Mouse (Mus musculus) lung, embryonic 14.5 days (tissue): ENCODE results near the gene Fmo6. TPM values are rescaled to one million over a fixed set of nuclear protein-coding genes. Genes with fewer than 3 reads are reported as not detected.
A peak's percentile ranks its signal among the peaks of the same experiment; 100 is the strongest.

Source experiments
- ATAC-seq: fragments of 200-750 bp; cut with Nextera tagmentation; 2 replicates; pipeline ENCODE4 v1.8.0; 2017; ENCODE audit warnings: mild to moderate bottlenecking, moderate TSS enrichment, moderate library complexity; ENCODE audit not compliant: insufficient read depth
- DNase-seq: peaks from one replicate; pipeline ENCODE4 v3.0.0-alpha.2; 2015
- H3K27ac ChIP-seq: fragments of 300-500 bp; sonication (generic); 2 replicates; pipeline ENCODE4 v1.5.1; 2014; ENCODE audit warnings: low read depth, mild to moderate bottlenecking, moderate library complexity
- H3K27me3 ChIP-seq: fragments of 300-500 bp; sonication (generic); 2 replicates; pipeline ENCODE4 v1.6.1; 2014; ENCODE audit warnings: low read length, control low read depth; ENCODE audit not compliant: insufficient read depth
- H3K36me3 ChIP-seq: fragments of 300-500 bp; sonication (generic); 2 replicates; pipeline ENCODE4 v1.6.1; 2014; ENCODE audit warnings: control low read depth; ENCODE audit not compliant: insufficient read depth
- H3K4me1 ChIP-seq: fragments of 300-500 bp; sonication (generic); 2 replicates; pipeline ENCODE4 v1.6.1; 2014; ENCODE audit warnings: antibody characterized with exemption, control low read depth; ENCODE audit not compliant: insufficient read depth
- H3K4me2 ChIP-seq: fragments of 300-500 bp; sonication (generic); 2 replicates; pipeline ENCODE4 v1.6.1; 2014; ENCODE audit warnings: mild to moderate bottlenecking
- H3K4me3 ChIP-seq: fragments of 300-500 bp; sonication (generic); 2 replicates; pipeline ENCODE4 v1.5.1; 2014; ENCODE audit warnings: low read depth, low read length
- H3K9ac ChIP-seq: fragments of 300-500 bp; sonication (generic); 2 replicates; pipeline ENCODE4 v1.6.1; 2014
- H3K9me3 ChIP-seq: fragments of 300-500 bp; sonication (generic); 2 replicates; pipeline ENCODE4 v1.6.1; 2016; ENCODE audit warnings: low read depth, low read length, control low read depth
- CTCF ChIP-seq: IDR thresholded peaks from 2 replicates; pipeline ENCODE4 v1.5.1; 2016; ENCODE audit warnings: antibody characterized with exemption, low read depth
- WGBS: fragments of 180-500 bp; shearing (Covaris S2); extraction: QIAGEN DNeasy Blood & Tissue Kit; methylation state at CpG from one replicate; pipeline ENCODE4 v1.1.7; 2014; 5-methylcytosine and 5-hydroxymethylcytosine counted together
- polyA plus RNA-seq: library from polyadenylated mRNA; unstranded; fragments of >200 nt; fragmentation: Nextera tagmentation; extraction: Ambion mirVana; gene quantifications from 2 replicates; pipeline ENCODE4 v1.2.1, GENCODE M21; 2014

Gene Fmo6
- polyA plus RNA-seq, 1 experiment from 2014 or later: not detected

DNA sequence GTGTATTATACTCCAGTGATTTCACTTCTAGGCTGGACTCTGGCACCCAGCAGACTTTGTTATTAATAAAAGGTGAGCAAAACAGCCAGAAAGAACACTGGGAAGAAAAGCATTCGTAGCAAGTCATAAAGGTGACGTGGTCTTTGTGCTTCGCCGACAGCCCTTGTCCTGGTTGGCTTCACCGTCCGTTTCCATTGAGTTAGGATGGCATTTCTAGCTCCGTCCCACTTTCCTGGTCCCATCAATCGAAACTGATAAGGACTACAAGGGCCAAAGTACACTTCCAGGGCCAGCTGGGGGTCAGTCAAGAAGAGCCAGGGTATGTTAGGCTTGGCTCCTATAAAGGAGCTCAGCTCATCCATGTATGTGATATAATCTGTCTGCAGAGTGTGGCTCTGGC, 20.7 kb downstream of the Fmo6 start:
- H3K4me3 ChIP-seq: no peak overlapping the region
- H3K9me3 ChIP-seq: no peaks in the 10 kb centered on the region
- H3K36me3 ChIP-seq: no peaks in the 10 kb centered on the region
- 59% methylated on average over 8 of the region's 8 CpGs for WGBS
- no peaks in the 10 kb centered on the region for H3K4me1 ChIP-seq
- H3K9ac ChIP-seq: no peak overlapping the region
- H3K27me3 ChIP-seq: no peaks in the 10 kb centered on the region
- H3K27ac ChIP-seq: no peak overlapping the region
- ATAC-seq (no peak), DNase-seq (no peak)
- no peak for TF ChIP-seq CTCF
- H3K4me2 ChIP-seq: no peak overlapping the region

DNA sequence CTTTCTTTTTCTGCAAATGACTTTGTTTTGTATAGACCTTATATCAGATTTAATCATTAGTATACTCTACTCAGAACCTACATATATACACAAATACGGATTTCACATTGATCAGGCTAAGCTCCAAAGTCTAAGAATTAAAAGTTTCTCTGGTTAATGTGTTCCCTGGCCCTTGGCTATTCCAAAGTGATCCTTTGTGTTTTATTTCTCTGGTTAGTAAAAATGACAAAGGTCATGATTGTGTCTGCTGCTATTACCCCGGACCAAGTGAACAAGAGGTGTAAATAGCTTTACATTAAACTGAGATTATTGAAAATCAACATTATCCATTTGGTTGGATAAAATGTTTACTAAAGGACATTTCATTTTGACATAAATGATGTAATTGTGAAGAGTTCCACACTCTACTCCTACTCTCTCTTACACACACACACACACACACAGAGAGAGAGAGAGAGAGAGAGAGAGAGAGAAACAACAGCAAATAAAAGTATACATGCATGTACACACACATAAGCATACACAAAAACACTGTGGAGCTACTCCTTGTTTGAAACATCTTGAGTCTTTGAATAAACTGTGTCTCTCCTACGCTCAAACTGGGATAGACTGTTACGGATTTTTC, 22.3 kb downstream of the Fmo6 start:
- WGBS: 61% methylated on average over 4 of the region's 4 CpGs
- no peak for TF ChIP-seq CTCF
- peak; percentile 44 for DNase-seq
- Histone ChIP-seq H3K4me3 (no peak overlapping the region), H3K9ac (no peak overlapping the region), H3K27me3 (no peaks in the 10 kb centered on the region), H3K36me3 (no peaks in the 10 kb centered on the region), H3K4me2 (no peak overlapping the region), H3K9me3 (no peaks in the 10 kb centered on the region), H3K4me1 (no peaks in the 10 kb centered on the region), H3K27ac (no peak overlapping the region)
- peak; percentile 55; the same call in 1 of the 2 replicates for ATAC-seq

DNA sequence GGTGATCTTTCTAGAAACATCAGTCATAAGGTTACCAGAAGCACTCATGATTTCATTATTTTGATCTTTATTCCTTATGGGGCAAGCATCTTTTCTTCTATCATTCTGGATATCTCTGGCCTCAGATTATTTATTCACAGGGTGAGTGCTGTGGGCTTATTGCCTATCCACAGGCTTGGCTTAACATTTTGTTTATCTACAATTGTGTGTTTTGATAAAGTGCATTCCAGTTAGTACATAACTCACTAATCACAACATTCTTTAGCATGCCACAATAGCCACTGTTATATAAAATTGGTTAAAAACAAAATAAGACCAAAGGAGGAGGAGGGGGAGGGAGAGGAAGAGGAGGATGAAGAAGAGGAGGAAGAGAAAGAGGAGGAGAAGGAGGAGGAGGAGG, 25.2 kb downstream of the Fmo6 start:
- Histone ChIP-seq H3K36me3 (no peaks in the 10 kb centered on the region), H3K4me3 (no peak overlapping the region), H3K4me1 (no peaks in the 10 kb centered on the region), H3K27ac (no peak overlapping the region), H3K9me3 (no peaks in the 10 kb centered on the region), H3K4me2 (no peak overlapping the region), H3K27me3 (no peaks in the 10 kb centered on the region), H3K9ac (no peak overlapping the region)
- DNase-seq (peak; percentile 74), ATAC-seq (peak; percentile 74; the same call in 1 of the 2 replicates)
- TF ChIP-seq CTCF: no peak

DNA sequence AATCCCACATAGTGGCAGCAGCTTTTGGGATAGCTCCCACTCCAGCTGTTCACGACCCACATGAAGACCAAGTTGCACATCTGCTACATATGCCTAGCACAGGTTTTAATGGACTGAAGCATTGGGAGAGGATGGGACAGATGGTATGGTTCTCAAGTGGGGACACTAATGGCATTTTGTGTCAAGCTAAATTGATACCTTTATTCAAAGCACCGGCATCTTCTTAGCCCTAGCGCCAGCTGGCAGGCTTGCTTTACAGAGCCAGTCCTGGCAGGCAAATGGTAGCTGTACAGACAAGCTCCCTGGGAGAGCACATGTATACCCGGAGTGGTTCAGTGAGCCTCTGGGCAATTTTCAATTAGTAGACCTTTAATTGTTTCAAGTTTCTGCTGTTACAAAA, 35.4 kb downstream of the Fmo6 start:
- no peak for TF ChIP-seq CTCF
- H3K27me3 ChIP-seq: no peaks in the 10 kb centered on the region
- no peak overlapping the region for H3K4me2 ChIP-seq
- WGBS: 82% methylated on average over 4 of the region's 4 CpGs
- no peaks in the 10 kb centered on the region for H3K9me3 ChIP-seq
- no peak overlapping the region for H3K4me3 ChIP-seq
- ATAC-seq: no peak
- H3K36me3 ChIP-seq: no peaks in the 10 kb centered on the region
- H3K4me1 ChIP-seq: no peaks in the 10 kb centered on the region
- DNase-seq: no peak
- no peak overlapping the region for H3K27ac ChIP-seq
- H3K9ac ChIP-seq: no peak overlapping the region

DNA sequence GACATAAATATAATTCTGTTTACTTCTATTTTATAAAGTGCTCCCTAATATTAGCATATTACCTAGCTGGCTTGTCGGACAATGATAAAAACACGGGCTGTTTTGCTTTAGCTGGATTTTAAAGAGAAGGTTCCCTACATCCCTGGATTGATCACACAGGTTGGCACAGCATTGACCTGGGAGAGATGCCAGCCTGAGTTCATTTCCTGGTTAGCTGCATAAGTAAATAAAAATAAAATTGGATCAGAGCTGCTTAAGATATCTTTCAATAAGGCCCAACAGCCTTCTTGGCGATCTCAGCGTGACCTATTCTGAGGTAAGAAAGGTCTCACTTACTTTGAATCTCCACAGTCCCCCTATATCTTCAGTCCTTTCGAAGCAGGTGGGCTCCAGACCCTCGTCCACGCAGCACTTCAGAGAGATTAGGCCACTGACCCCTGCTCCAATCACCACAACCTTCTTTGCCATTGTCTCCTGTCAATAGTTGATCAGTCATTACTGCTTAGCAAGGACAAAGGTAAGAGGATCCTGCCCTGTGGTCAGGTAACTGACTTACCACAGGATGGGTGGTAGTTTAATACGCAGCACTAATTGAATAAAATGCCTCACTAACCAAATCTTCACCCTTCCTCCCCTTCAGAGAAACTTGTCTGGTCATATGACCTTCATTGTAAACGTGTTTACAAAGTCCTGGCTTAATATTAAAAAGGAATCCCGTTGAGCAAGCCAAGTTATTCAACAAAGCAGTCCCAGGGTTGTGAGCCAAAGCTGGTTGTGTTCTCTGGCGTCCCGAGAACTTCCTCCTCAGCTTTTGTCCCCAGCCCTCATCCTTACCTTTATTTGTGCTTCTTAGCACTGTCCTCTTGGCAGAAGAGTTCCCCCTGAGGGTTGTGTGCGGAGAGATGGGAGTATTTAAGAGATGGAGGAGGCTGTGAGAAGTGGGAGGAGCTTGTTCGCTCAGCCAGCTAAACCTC, 39.2 kb downstream of the Fmo6 start, which contains the start of gene Fmo2:
Gene Fmo2, minus strand, starts transcription at position 889 of the 974 bp plus-strand sequence.
- no peaks in the 10 kb centered on the region for H3K27me3 ChIP-seq
- H3K4me2 ChIP-seq: no peak within 1 kb of the TSS
- ATAC-seq (0 out of 2 replicates have a peak, but pooled peaks have one; percentile 31), DNase-seq (peak; percentile 34)
- H3K36me3 ChIP-seq: no peaks in the 10 kb centered on the region
- no peak within 1 kb of the TSS for H3K4me3 ChIP-seq
- no peaks in the 10 kb centered on the region for H3K4me1 ChIP-seq
- H3K9ac ChIP-seq: no peak within 1 kb of the TSS
- no peak for TF ChIP-seq CTCF
- H3K27ac ChIP-seq: no peak within 1 kb of the TSS
- WGBS: 63% methylated on average over 14 of the region's 14 CpGs
- H3K9me3 ChIP-seq: no peaks in the 10 kb centered on the region

DNA sequence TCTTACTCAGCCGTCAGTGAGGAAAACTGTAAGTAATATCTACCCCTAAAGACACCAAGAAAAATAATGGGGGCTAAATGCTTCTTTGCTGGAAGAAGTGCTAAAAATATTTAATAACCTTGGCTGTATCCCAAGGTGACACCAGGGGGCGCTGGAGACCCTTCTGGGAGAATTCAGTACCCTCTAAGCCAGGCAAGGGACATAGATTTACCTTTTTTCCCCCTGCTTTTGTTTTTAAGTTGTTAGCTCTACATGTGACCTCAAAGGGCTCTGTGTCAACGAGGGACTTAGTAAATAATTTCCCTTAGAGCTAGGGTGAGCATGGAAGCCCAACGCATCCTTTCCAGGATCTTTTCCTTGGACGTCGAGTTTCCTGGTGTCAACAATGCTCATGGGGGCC, 41.4 kb downstream of the Fmo6 start:
- Histone ChIP-seq H3K4me3 (no peak overlapping the region), H3K27ac (no peak overlapping the region), H3K9me3 (no peaks in the 10 kb centered on the region), H3K27me3 (no peaks in the 10 kb centered on the region), H3K4me2 (no peak overlapping the region), H3K36me3 (no peaks in the 10 kb centered on the region), H3K4me1 (peaks cover 7% of the 10 kb centered on the region; the same call in 1 of the 2 replicates), H3K9ac (no peak overlapping the region)
- TF ChIP-seq CTCF: peak; percentile 86
- 36% methylated on average over 6 of the region's 6 CpGs for WGBS
- DNase-seq (peak; percentile 90), ATAC-seq (no peak)

DNA sequence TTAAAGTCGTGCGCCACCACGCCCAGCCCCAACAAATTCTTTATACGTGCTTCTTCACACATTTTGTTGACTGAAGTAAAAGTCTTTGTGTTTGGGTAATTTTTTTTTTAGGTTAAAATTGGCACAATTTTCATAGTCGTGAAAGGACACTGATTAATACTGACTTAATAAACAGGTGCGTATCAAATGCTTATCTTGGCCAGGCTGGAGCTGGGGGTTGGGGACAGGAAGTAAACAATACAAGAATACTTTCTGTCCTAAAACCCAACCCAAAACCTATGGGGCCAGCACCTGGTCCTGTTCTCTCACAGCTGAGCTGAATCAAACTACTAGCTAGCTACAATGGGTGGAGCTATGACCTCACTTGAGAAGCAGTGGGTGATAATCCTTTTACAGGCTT, 44.3 kb downstream of the Fmo6 start:
- Histone ChIP-seq H3K36me3 (no peaks in the 10 kb centered on the region), H3K4me2 (no peak overlapping the region), H3K4me1 (peaks cover 7% of the 10 kb centered on the region; the same call in 1 of the 2 replicates), H3K27me3 (no peaks in the 10 kb centered on the region), H3K9me3 (no peaks in the 10 kb centered on the region), H3K9ac (no peak overlapping the region), H3K4me3 (no peak overlapping the region), H3K27ac (no peak overlapping the region)
- no peak for DNase-seq
- no peak for TF ChIP-seq CTCF
- 87% methylated on average over 6 of the region's 6 CpGs for WGBS
- no peak for ATAC-seq
